Mouse (Mus musculus): ENCODE measurements around the gene Krtap12-1. TPM values are rescaled to one million over a fixed set of nuclear protein-coding genes. Genes with fewer than 3 reads are reported as not detected.
A peak's percentile ranks its signal among the peaks of the same experiment; 100 is the strongest.

Krtap12-1 gene
- total and polyA plus RNA-seq, 3 experiments: not detected

DNA sequence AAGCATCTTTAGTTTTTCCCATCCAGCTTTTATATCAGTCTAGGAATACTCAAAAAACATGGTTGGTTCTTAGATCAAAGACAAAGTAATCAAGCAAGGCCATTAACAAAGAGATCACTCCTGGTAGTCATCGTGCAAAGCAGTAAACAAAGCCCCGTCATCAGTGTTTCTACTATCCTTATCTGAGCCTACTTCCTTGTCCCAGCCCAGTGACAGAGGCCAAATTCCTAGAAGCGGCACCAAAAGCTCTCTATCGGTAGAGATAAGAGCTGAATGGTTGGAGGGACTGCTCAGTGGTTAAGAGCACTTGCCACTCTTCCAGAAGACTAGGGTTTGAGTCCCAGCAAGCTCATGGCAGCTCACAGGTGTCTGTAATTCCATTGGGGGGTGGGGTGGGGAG, 48.9 kb upstream of the Krtap12-1 start (continued):
- no peak for TF ChIP-seq USF1 (IDR thresholded peaks at IDR 0.05; ENCODE audit: low read depth, low read length)
- no peak for TF ChIP-seq MXI1 (IDR thresholded peaks at IDR 0.05; ENCODE audit: low read depth, low read length)
- peak; percentile 54 for TF ChIP-seq TAL1 (IDR thresholded peaks at IDR 0.05; ENCODE audit: low read length)
- TF ChIP-seq SIN3A (IDR thresholded peaks at IDR 0.05; ENCODE audit: low read length): peak; percentile 91
- no peak for TF ChIP-seq MYB (IDR thresholded peaks at IDR 0.05; ENCODE audit: low read depth, low read length)
- TF ChIP-seq RCOR1 (IDR thresholded peaks at IDR 0.05; ENCODE audit: low read depth, low read length): peak; percentile 76
- no peak for TF ChIP-seq NELFE (IDR thresholded peaks at IDR 0.05; ENCODE audit: low read depth, low read length)
- peak; percentile 83 to 86 for TF ChIP-seq EP300 (IDR thresholded peaks at IDR 0.05; ENCODE audit: low read depth in 1 of 2, low read length in 2 of 2)
- no peak for TF ChIP-seq ZNF384 (IDR thresholded peaks at IDR 0.05; ENCODE audit: low read depth, low read length)
- TF ChIP-seq TBP (IDR thresholded peaks at IDR 0.05; ENCODE audit: low read depth, low read length): 0 out of 2 replicates have a peak, but pooled peaks have one; percentile 12
- no peak for TF ChIP-seq ZC3H11A (IDR thresholded peaks at IDR 0.05; ENCODE audit: low read depth, low read length)
- TF ChIP-seq CHD1 (IDR thresholded peaks at IDR 0.05; ENCODE audit: low read depth, low read length): no peak
- TF ChIP-seq RAD21 (IDR thresholded peaks at IDR 0.05; ENCODE audit: low read depth, low read length): no peak
- TF ChIP-seq MAX (IDR thresholded peaks at IDR 0.05; ENCODE audit: low read length): no peak
- TF ChIP-seq NRF1 (IDR thresholded peaks at IDR 0.05; ENCODE audit: insufficient read depth, low read depth, low read length, poor library complexity, severe bottlenecking): no peak
- TF ChIP-seq ZMIZ1 (IDR thresholded peaks at IDR 0.05; ENCODE audit: low read depth, low read length): no peak
- no peak for TF ChIP-seq MEF2A (IDR thresholded peaks at IDR 0.05; ENCODE audit: extremely low read depth, insufficient replicate concordance, low read depth, low read length, poor library complexity, severe bottlenecking)
- TF ChIP-seq BHLHE40 (IDR thresholded peaks at IDR 0.05; ENCODE audit: borderline replicate concordance, low read depth, low read length): no peak
- TF ChIP-seq CTCF (IDR thresholded peaks at IDR 0.05 in 2 of 3, conservative IDR thresholded peaks at IDR 0.05 in 1 of 3; ENCODE audit: control insufficient read depth in 1 of 3, insufficient read depth in 1 of 3, low read depth in 2 of 3, low read length in 3 of 3, poor library complexity in 1 of 3, severe bottlenecking in 1 of 3): no peak
- TF ChIP-seq MAFK (IDR thresholded peaks at IDR 0.05; ENCODE audit: borderline replicate concordance, low read depth, low read length): no peak

DNA sequence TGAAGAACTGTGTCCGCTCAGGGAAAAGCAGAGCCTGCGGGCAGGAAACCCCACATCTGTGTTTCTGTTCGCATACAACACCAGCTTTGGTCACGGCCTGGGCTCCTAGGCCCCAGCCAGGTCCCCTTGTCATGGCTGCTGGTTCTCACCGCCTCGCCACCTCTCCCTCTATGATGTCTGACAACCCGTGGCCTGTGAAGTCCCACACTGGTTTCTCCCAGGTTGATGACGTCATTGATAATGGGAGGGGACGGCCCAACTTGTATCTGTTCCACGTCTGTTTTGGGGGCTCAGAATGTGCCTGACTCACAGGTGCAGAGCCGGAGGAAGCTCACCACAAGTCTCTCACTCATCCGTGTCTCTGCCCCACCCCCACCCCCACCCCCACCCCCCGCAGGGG, 46.6 kb upstream of the Krtap12-1 start:
- no peak overlapping the region for H3K9ac ChIP-seq (ENCODE audit: control insufficient read depth, low read depth, low read length, poor library complexity, severe bottlenecking)
- H3K36me3 ChIP-seq (ENCODE audit: control insufficient read depth in 1 of 2, insufficient read depth in 2 of 2, low read length in 2 of 2): peaks cover 0 to 11% of the 10 kb centered on the region in 2 experiments; a peak in 2 of 4 replicates
- H3K79me2 ChIP-seq (ENCODE audit: control insufficient read depth, insufficient read depth, low read length, poor library complexity): no peaks in the 10 kb centered on the region
- DNase-seq (ENCODE audit: low read depth, low spot score): no peak
- no peak overlapping the region for H3K27ac ChIP-seq (ENCODE audit: control insufficient read depth, low read depth, low read length)
- peaks cover 0 to 11% of the 10 kb centered on the region in 2 experiments; a peak in 2 of 4 replicates for H3K4me1 ChIP-seq (ENCODE audit: control insufficient read depth in 1 of 2, insufficient read depth in 2 of 2, low read length in 2 of 2)
- H3K4me3 ChIP-seq (ENCODE audit: control insufficient read depth in 1 of 2, insufficient read depth in 1 of 2, low read depth in 2 of 2, low read length in 2 of 2): no peak overlapping the region
- no peaks in the 10 kb centered on the region for H3K9me3 ChIP-seq (replicated peaks; ENCODE audit: insufficient read depth, low read length)
- no peak for TF ChIP-seq POLR2AphosphoS5 (IDR thresholded peaks at IDR 0.05; ENCODE audit: borderline replicate concordance, low read depth, low read length)
- no peak for TF ChIP-seq CTCF (IDR thresholded peaks at IDR 0.05 in 2 of 3, conservative IDR thresholded peaks at IDR 0.05 in 1 of 3; ENCODE audit: control insufficient read depth in 1 of 3, insufficient read depth in 1 of 3, low read depth in 2 of 3, low read length in 3 of 3, poor library complexity in 1 of 3, severe bottlenecking in 1 of 3)
- no peak for TF ChIP-seq POLR2A (IDR thresholded peaks at IDR 0.05; ENCODE audit: control insufficient read depth in 1 of 2, insufficient read depth in 1 of 2, low read depth in 1 of 2, low read length in 2 of 2, poor library complexity in 1 of 2)
- TF ChIP-seq SMC3 (IDR thresholded peaks at IDR 0.05; ENCODE audit: low read depth, low read length): no peak
- TF ChIP-seq NELFE (IDR thresholded peaks at IDR 0.05; ENCODE audit: low read depth, low read length): no peak
- TF ChIP-seq MXI1 (IDR thresholded peaks at IDR 0.05; ENCODE audit: low read depth, low read length): no peak
- TF ChIP-seq TCF12 (IDR thresholded peaks at IDR 0.05; ENCODE audit: low read depth, low read length): no peak
- TF ChIP-seq KAT2A (conservative IDR thresholded peaks at IDR 0.05; ENCODE audit: low read depth, low read length): no peak
- TF ChIP-seq MYB (IDR thresholded peaks at IDR 0.05; ENCODE audit: low read depth, low read length): no peak
- TF ChIP-seq GABPA (IDR thresholded peaks at IDR 0.05; ENCODE audit: low read depth, low read length): no peak
- no peak for TF ChIP-seq BHLHE40 (IDR thresholded peaks at IDR 0.05; ENCODE audit: borderline replicate concordance, low read depth, low read length)
- no peak for TF ChIP-seq ETS1 (IDR thresholded peaks at IDR 0.05; ENCODE audit: low read depth, low read length)
- TF ChIP-seq E2F4 (IDR thresholded peaks at IDR 0.05; ENCODE audit: borderline replicate concordance, low read depth, low read length): no peak
- TF ChIP-seq EP300 (IDR thresholded peaks at IDR 0.05; ENCODE audit: low read depth in 1 of 2, low read length in 2 of 2): no peak
- H3K27me3 ChIP-seq (ENCODE audit: control insufficient read depth in 1 of 2, insufficient read depth in 2 of 2, low read length in 2 of 2): no peaks in the 10 kb centered on the region
